Mouse (Mus musculus) liver, embryonic 14.5 days (tissue): ENCODE measurements around the gene Vmn2r94. TPM values are rescaled to one million over a fixed set of nuclear protein-coding genes. Genes with fewer than 3 reads are reported as not detected.

Source experiments
- ATAC-seq: fragments of 200-750 bp; cut with Nextera tagmentation; 2 replicates; pipeline ENCODE4 v1.8.0; 2017; ENCODE audit warnings: moderate number of reproducible peaks, mild to moderate bottlenecking, moderate library complexity; ENCODE audit not compliant: insufficient read depth
- DNase-seq, 3 experiments: peaks; one replicate each; pipeline ENCODE4 v3.0.0-alpha.2; 2012 to 2013; ENCODE audit warnings: low read depth in 3 of 3, low spot score in 3 of 3
- H3K27ac ChIP-seq: fragments of 300-500 bp; sonication (generic); 2 replicates; pipeline ENCODE4 v1.5.1; 2014; ENCODE audit warnings: moderate library complexity, mild to moderate bottlenecking, control low read depth, inconsistent platforms
- H3K27me3 ChIP-seq: fragments of 300-500 bp; sonication (generic); 2 replicates; pipeline ENCODE4 v1.6.1; 2014; ENCODE audit warnings: mild to moderate bottlenecking, low read length, moderate library complexity; ENCODE audit not compliant: control insufficient read depth, insufficient read depth
- H3K36me3 ChIP-seq: fragments of 300-500 bp; sonication (generic); replicated peaks from 2 replicates; pipeline ENCODE4 v1.6.1; 2014; ENCODE audit warnings: low read depth; ENCODE audit not compliant: control insufficient read depth, insufficient read depth
- H3K4me1 ChIP-seq, 2 experiments: fragments of 200-500 bp in 1 of 2; fragments of 300-500 bp in 1 of 2; sonication (generic) in 1 of 2; replicated peaks; 2 replicates each; pipeline ENCODE4 v1.6.1; 2012 to 2014; ENCODE audit warnings: antibody characterized with exemption in 1 of 2, inconsistent platforms in 1 of 2, low read length in 1 of 2; ENCODE audit not compliant: control insufficient read depth in 2 of 2, insufficient read depth in 2 of 2
- H3K4me2 ChIP-seq: fragments of 300-500 bp; sonication (generic); 2 replicates; pipeline ENCODE4 v1.6.1; 2014; ENCODE audit warnings: low read depth, mild to moderate bottlenecking, control low read depth, moderate library complexity
- H3K4me3 ChIP-seq, 2 experiments: fragments of 200-500 bp in 1 of 2; fragments of 300-500 bp in 1 of 2; sonication (generic) in 1 of 2; 2 replicates each; pipeline ENCODE4 v1.5.1; 2012 to 2014; ENCODE audit warnings: low read depth in 2 of 2, low read length in 2 of 2, mild to moderate bottlenecking in 2 of 2, control low read depth in 1 of 2, inconsistent platforms in 1 of 2, moderate library complexity in 1 of 2; ENCODE audit not compliant: insufficient read depth in 1 of 2
- H3K9ac ChIP-seq: fragments of 300-500 bp; sonication (generic); replicated peaks from 2 replicates; pipeline ENCODE4 v1.6.1; 2014; ENCODE audit warnings: mild to moderate bottlenecking, control low read depth, moderate library complexity
- H3K9me3 ChIP-seq: fragments of 300-500 bp; sonication (generic); 2 replicates; pipeline ENCODE4 v1.6.1; 2016; ENCODE audit warnings: low read length, mixed read lengths; ENCODE audit not compliant: control insufficient read depth
- CTCF ChIP-seq: IDR thresholded peaks from 2 replicates; pipeline ENCODE4 v1.5.1; 2016; ENCODE audit warnings: antibody characterized with exemption, low read depth, control low read depth
- EP300 ChIP-seq: IDR thresholded peaks from 2 replicates; pipeline ENCODE4 v1.6.1; 2016; ENCODE audit warnings: antibody characterized with exemption, low read depth
- polyA plus RNA-seq, 2 experiments: library from polyadenylated mRNA; depleted of rRNA in 1 of 2; stranded (reverse) in 1 of 2; unstranded in 1 of 2; fragments of >200 nt; fragmentation: Nextera tagmentation in 1 of 2; extraction: Ambion mirVana in 1 of 2; gene quantifications; 2 replicates each; pipeline versions ENCODE4 v1.2.1 to v1.2.3; 2012 to 2014

Vmn2r94 gene
- polyA plus RNA-seq, 2 experiments = not detected

DNA sequence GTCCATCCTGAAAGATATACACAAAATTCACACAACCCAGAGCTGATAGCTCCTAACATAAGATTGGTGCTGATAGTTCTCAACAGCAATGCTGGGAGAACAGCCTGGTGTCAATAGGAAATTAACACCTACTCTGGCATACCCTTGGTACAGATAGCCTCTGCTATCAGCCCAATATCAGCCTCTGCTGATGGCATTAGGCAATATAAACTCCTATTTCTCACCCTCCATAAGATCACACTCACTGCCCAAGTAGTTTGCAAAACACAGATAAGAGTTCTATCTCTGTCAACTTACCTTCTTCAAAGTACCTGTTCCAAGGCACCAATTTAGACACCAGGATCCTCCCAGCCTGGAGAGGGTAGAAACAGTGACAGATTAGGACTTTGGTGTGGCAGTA lies 56.3 kb downstream of the Vmn2r94 start:
- H3K9ac ChIP-seq = no peak overlapping the region
- no peak overlapping the region for H3K4me2 ChIP-seq
- H3K4me3 ChIP-seq = no peak overlapping the region
- no peaks in the 10 kb centered on the region for H3K36me3 ChIP-seq
- H3K27ac ChIP-seq = no peak overlapping the region
- no peaks in the 10 kb centered on the region for H3K4me1 ChIP-seq
- DNase-seq = no peak
- no peak for ATAC-seq
- TF ChIP-seq CTCF (no peak), EP300 (no peak)
- H3K9me3 ChIP-seq = no peaks in the 10 kb centered on the region
- no peaks in the 10 kb centered on the region for H3K27me3 ChIP-seq

Other genes starting within 250 kb of the Vmn2r94 start
- not detected in 2 replicates for gene Vmn2r124, start 228.3 kb downstream of the Vmn2r94 start, polyA plus RNA-seq (2012; rRNA removed)
- gene Vmn2r124, start 228.3 kb downstream of the Vmn2r94 start, polyA plus RNA-seq (2014; fragmentation: Nextera tagmentation; extraction: Ambion mirVana) = not detected in 2 replicates
- gene Vmn2r91, start 192.7 kb downstream of the Vmn2r94 start, polyA plus RNA-seq (2012; rRNA removed) = not detected in 2 replicates
- gene Vmn2r91, start 192.7 kb downstream of the Vmn2r94 start, polyA plus RNA-seq (2014; fragmentation: Nextera tagmentation; extraction: Ambion mirVana) = not detected in 2 replicates
- not detected in 2 replicates for gene Vmn2r92, start 125.9 kb downstream of the Vmn2r94 start, polyA plus RNA-seq (2012; rRNA removed)
- not detected in 2 replicates for gene Vmn2r92, start 125.9 kb downstream of the Vmn2r94 start, polyA plus RNA-seq (2014; fragmentation: Nextera tagmentation; extraction: Ambion mirVana)
- not detected in 2 replicates for gene Vmn2r93, start 20.3 kb upstream of the Vmn2r94 start, polyA plus RNA-seq (2012; rRNA removed)
- gene Vmn2r93, start 20.3 kb upstream of the Vmn2r94 start, polyA plus RNA-seq (2014; fragmentation: Nextera tagmentation; extraction: Ambion mirVana) = not detected in 2 replicates
- not detected in 2 replicates for gene Vmn2r95, start 146.3 kb upstream of the Vmn2r94 start, polyA plus RNA-seq (2012; rRNA removed)
- not detected in 2 replicates for gene Vmn2r95, start 146.3 kb upstream of the Vmn2r94 start, polyA plus RNA-seq (2014; fragmentation: Nextera tagmentation; extraction: Ambion mirVana)